Mouse (Mus musculus): ENCODE measurements at regions not wholly inside any gene's neighbourhood (a gene's known extent, or its start where the extent isn't known, plus 50 kb on each side); places are given as distances from the start of the nearest gene placed in this dataset.
A peak's percentile ranks its signal among the peaks of the same experiment; 100 is the strongest.

- 66% methylated on average over 15 of the region's 15 CpGs for WGBS
- no peaks in the 10 kb centered on the region for H3K27me3 ChIP-seq
- peak overlapping the region; percentile 7 for H3K4me3 ChIP-seq
- peak overlapping the region; percentile 34 for H3K4me2 ChIP-seq
- H3K4me1 ChIP-seq = peaks cover 16% of the 10 kb centered on the region; the same call in 1 of the 2 replicates
- H3K9me3 ChIP-seq = no peaks in the 10 kb centered on the region
- 0 out of 2 replicates have a peak, but pooled peaks have one; percentile 26 for ATAC-seq (ENCODE audit: insufficient number of reproducible peaks, insufficient read depth, low FRiP score, low TSS enrichment, low read depth)
- no peaks in the 10 kb centered on the region for H3K36me3 ChIP-seq
- H3K27ac ChIP-seq = peak overlapping the region; percentile 68
- 0 out of 2 replicates have a peak overlapping the region, but pooled peaks have one; percentile 11 for H3K9ac ChIP-seq
Observed at GRCm38 (mm10) chr6:31126131-31126871, 167.4 kb upstream of the Klf14 start.

- Histone ChIP-seq H3K4me1 (peaks cover 17% of the 10 kb centered on the region), H3K27ac (no peak overlapping the region), H3K27me3 (no peaks in the 10 kb centered on the region), H3K4me3 (no peak overlapping the region), H3K36me3 (no peaks in the 10 kb centered on the region), H3K9me3 (peaks cover 6% of the 10 kb centered on the region), H3K9ac (no peak overlapping the region), H3K4me2 (no peak overlapping the region)
- WGBS = 82% methylated on average over 7 of the region's 7 CpGs
- no peak for ATAC-seq (ENCODE audit: insufficient number of reproducible peaks, insufficient read depth, low FRiP score, low TSS enrichment, low read depth)
Observed at GRCm38 (mm10) chr6:31129170-31129569, 170.3 kb upstream of the Klf14 start.

DNA sequence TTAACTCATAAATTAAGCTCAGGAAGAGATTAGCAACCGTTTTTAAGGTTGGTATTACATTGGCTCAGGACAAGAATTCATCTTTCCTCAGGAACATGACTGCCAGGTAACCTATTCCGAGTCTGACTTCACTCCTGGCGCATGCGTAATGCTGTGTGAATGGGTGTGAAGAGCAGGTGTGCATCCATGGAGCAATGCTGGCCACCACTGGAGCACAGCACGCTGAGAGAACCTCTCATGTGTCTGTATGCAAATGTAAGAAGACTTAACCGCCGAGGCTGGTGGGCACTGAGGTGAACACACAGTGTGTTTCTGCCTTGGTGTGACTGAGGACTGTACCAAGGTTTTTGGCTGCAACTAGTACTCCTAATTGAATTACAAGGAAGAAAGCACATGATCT, 171.1 kb upstream of the Klf14 start:
- Histone ChIP-seq H3K4me2 (no peak overlapping the region), H3K4me3 (no peak overlapping the region), H3K9ac (no peak overlapping the region), H3K4me1 (peaks cover 21% of the 10 kb centered on the region), H3K9me3 (peaks cover 6% of the 10 kb centered on the region), H3K27me3 (no peaks in the 10 kb centered on the region), H3K36me3 (no peaks in the 10 kb centered on the region), H3K27ac (no peak overlapping the region)
- no peak for ATAC-seq (ENCODE audit: insufficient number of reproducible peaks, insufficient read depth, low FRiP score, low TSS enrichment, low read depth)
- WGBS = 83% methylated on average over 7 of the region's 7 CpGs

GRCm38 (mm10) chr6:31130522-31130921, 171.6 kb upstream of the Klf14 start:
- Histone ChIP-seq H3K4me1 (peaks cover 23% of the 10 kb centered on the region), H3K4me3 (no peak overlapping the region), H3K9ac (no peak overlapping the region), H3K27me3 (no peaks in the 10 kb centered on the region), H3K9me3 (peaks cover 6% of the 10 kb centered on the region), H3K27ac (no peak overlapping the region), H3K36me3 (no peaks in the 10 kb centered on the region), H3K4me2 (no peak overlapping the region)
- 80% methylated on average over 1 of the region's 1 CpGs for WGBS
- no peak for ATAC-seq (ENCODE audit: insufficient number of reproducible peaks, insufficient read depth, low FRiP score, low TSS enrichment, low read depth)

GRCm38 (mm10) chr6:31131716-31132115, 172.8 kb upstream of the Klf14 start:
- H3K27ac ChIP-seq = no peak overlapping the region
- peaks cover 19% of the 10 kb centered on the region for H3K4me1 ChIP-seq
- no peak overlapping the region for H3K4me2 ChIP-seq
- no peaks in the 10 kb centered on the region for H3K27me3 ChIP-seq
- peaks cover 6% of the 10 kb centered on the region for H3K9me3 ChIP-seq
- WGBS = 77% methylated on average over 9 of the region's 9 CpGs
- no peaks in the 10 kb centered on the region for H3K36me3 ChIP-seq
- no peak overlapping the region for H3K9ac ChIP-seq
- no peak for ATAC-seq (ENCODE audit: insufficient number of reproducible peaks, insufficient read depth, low FRiP score, low TSS enrichment, low read depth)
- no peak overlapping the region for H3K4me3 ChIP-seq

- Histone ChIP-seq H3K9ac (no peak overlapping the region), H3K36me3 (no peaks in the 10 kb centered on the region), H3K27ac (peak overlapping the region; percentile 22), H3K4me3 (no peak overlapping the region), H3K9me3 (peaks cover 6% of the 10 kb centered on the region), H3K4me1 (peaks cover 17% of the 10 kb centered on the region), H3K4me2 (no peak overlapping the region), H3K27me3 (no peaks in the 10 kb centered on the region)
- whole genome bisulfite sequencing = 60% methylated on average over 8 of the region's 8 CpGs
- ATAC-seq (ENCODE audit: insufficient number of reproducible peaks, insufficient read depth, low FRiP score, low TSS enrichment, low read depth) = no peak
Observed at GRCm38 (mm10) chr6:31132396-31133190, 173.7 kb upstream of the Klf14 start.

DNA sequence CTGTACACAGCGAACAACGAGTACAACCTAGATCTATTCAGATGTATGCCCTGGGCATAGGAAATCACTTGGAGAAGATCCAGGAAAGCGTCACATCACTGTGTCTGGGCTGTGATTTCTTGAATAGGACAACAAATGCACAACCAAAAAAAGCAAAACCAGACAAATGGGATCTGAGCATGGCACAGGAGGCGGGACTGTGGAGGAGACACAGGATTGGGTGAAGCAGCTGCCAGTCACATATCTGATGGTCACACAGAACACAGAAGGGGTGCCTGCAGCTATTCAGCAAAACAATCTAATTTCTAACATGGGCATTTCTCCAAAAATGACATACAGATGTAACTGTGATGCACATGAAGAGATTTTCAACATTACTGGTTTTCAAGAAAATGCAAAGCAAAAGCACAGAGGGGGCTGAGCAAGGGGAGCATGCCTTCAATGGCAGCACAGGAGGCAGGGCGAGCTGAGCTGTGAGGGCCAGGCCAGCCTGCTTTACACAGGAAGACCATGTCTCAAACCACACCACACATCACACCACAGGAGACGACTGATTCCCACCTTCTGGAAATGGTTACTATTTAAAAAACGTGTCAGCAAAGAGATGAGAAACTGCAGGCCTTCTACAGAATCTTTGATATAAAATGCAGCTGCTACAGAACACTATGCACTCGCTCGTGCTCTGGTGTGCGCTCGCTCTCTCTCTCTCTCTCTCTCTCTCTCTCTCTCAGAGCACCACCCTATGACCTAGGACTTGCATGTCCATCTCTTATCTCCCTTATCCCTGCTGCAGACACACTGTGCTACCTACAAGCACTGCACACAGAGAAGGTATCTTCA, 175.2 kb upstream of the Klf14 start:
- Histone ChIP-seq H3K9ac (no peak overlapping the region), H3K36me3 (no peaks in the 10 kb centered on the region), H3K4me3 (no peak overlapping the region), H3K27ac (peak overlapping the region; percentile 24), H3K27me3 (no peaks in the 10 kb centered on the region), H3K9me3 (peaks cover 6% of the 10 kb centered on the region), H3K4me2 (no peak overlapping the region), H3K4me1 (peaks cover 17% of the 10 kb centered on the region)
- 62% methylated on average over 11 of the region's 11 CpGs for WGBS
- no peak for ATAC-seq (ENCODE audit: insufficient number of reproducible peaks, insufficient read depth, low FRiP score, low TSS enrichment, low read depth)

- WGBS = 62% methylated on average over 8 of the region's 8 CpGs
- no peak for ATAC-seq (ENCODE audit: insufficient number of reproducible peaks, insufficient read depth, low FRiP score, low TSS enrichment, low read depth)
- peaks cover 6% of the 10 kb centered on the region for H3K9me3 ChIP-seq
- H3K4me2 ChIP-seq = no peak overlapping the region
- no peak overlapping the region for H3K4me3 ChIP-seq
- H3K27me3 ChIP-seq = no peaks in the 10 kb centered on the region
- H3K27ac ChIP-seq = peak overlapping the region; percentile 24
- peaks cover 17% of the 10 kb centered on the region for H3K4me1 ChIP-seq
- H3K36me3 ChIP-seq = no peaks in the 10 kb centered on the region
- no peak overlapping the region for H3K9ac ChIP-seq
Observed at GRCm38 (mm10) chr6:31134736-31135077, 175.8 kb upstream of the Klf14 start.

GRCm38 (mm10) chr6:31135580-31135979, 176.7 kb upstream of the Klf14 start:
- Histone ChIP-seq H3K4me1 (peaks cover 20% of the 10 kb centered on the region), H3K9ac (no peak overlapping the region), H3K36me3 (no peaks in the 10 kb centered on the region), H3K9me3 (peaks cover 6% of the 10 kb centered on the region), H3K4me3 (no peak overlapping the region), H3K27ac (no peak overlapping the region), H3K27me3 (no peaks in the 10 kb centered on the region), H3K4me2 (no peak overlapping the region)
- 71% methylated on average over 6 of the region's 6 CpGs for WGBS
- no peak for ATAC-seq (ENCODE audit: insufficient number of reproducible peaks, insufficient read depth, low FRiP score, low TSS enrichment, low read depth)

GRCm38 (mm10) chr6:31136895-31137294, 178.0 kb upstream of the Klf14 start:
- Histone ChIP-seq H3K27me3 (no peaks in the 10 kb centered on the region), H3K4me3 (no peak overlapping the region), H3K27ac (no peak overlapping the region), H3K9me3 (peaks cover 6% of the 10 kb centered on the region), H3K36me3 (no peaks in the 10 kb centered on the region), H3K4me1 (peaks cover 25% of the 10 kb centered on the region), H3K4me2 (no peak overlapping the region), H3K9ac (no peak overlapping the region)
- no peak for ATAC-seq (ENCODE audit: insufficient number of reproducible peaks, insufficient read depth, low FRiP score, low TSS enrichment, low read depth)
- WGBS = 56% methylated on average over 4 of the region's 4 CpGs

- no peaks in the 10 kb centered on the region for H3K27me3 ChIP-seq
- H3K4me3 ChIP-seq = no peak overlapping the region
- H3K9ac ChIP-seq = no peak overlapping the region
- ATAC-seq (ENCODE audit: insufficient number of reproducible peaks, insufficient read depth, low FRiP score, low TSS enrichment, low read depth) = no peak
- no peak overlapping the region for H3K27ac ChIP-seq
- no peak overlapping the region for H3K4me2 ChIP-seq
- H3K36me3 ChIP-seq = no peaks in the 10 kb centered on the region
- 87% methylated on average over 8 of the region's 8 CpGs for WGBS
- H3K4me1 ChIP-seq = peaks cover 25% of the 10 kb centered on the region
- peaks cover 6% of the 10 kb centered on the region for H3K9me3 ChIP-seq
Observed at GRCm38 (mm10) chr6:31137351-31137750, 178.5 kb upstream of the Klf14 start.
